Mouse (Mus musculus) MEL (cell line): ENCODE data around the gene Adcy3. TPM values are rescaled to one million over a fixed set of nuclear protein-coding genes. Genes with fewer than 3 reads are reported as not detected.

Source experiments
- DNase-seq: peaks from one replicate; pipeline ENCODE4 v3.0.0; 2011; ENCODE audit warnings: low read depth, low spot score
- H3K27ac ChIP-seq: 2 replicates; pipeline ENCODE4 v1.5.1; 2012; ENCODE audit warnings: low read depth, mild to moderate bottlenecking, control low read depth, low read length, moderate library complexity; ENCODE audit not compliant: control insufficient read depth
- H3K27me3 ChIP-seq, 2 experiments: fragments of 150-350 bp in 1 of 2; sonication (generic) in 1 of 2; 2 replicates each; pipeline ENCODE4 v1.6.1; 2012; ENCODE audit warnings: low read length in 2 of 2, mild to moderate bottlenecking in 2 of 2, improper control_type of control experiment in 1 of 2, moderate library complexity in 1 of 2; ENCODE audit not compliant: insufficient read depth in 2 of 2, control insufficient read depth in 1 of 2
- H3K36me3 ChIP-seq, 2 experiments: 2 replicates each; pipeline ENCODE4 v1.6.1; 2012 to 2014; ENCODE audit warnings: low read length in 2 of 2, improper control_type of control experiment in 1 of 2, inconsistent platforms in 1 of 2, mild to moderate bottlenecking in 1 of 2; ENCODE audit not compliant: insufficient read depth in 2 of 2, control insufficient read depth in 1 of 2
- H3K4me1 ChIP-seq, 2 experiments: fragments of 150-350 bp in 1 of 2; sonication (generic) in 1 of 2; 2 replicates each; pipeline ENCODE4 v1.6.1; 2012; ENCODE audit warnings: low read length in 2 of 2, improper control_type of control experiment in 1 of 2, mild to moderate bottlenecking in 1 of 2; ENCODE audit not compliant: insufficient read depth in 2 of 2, control insufficient read depth in 1 of 2
- H3K4me3 ChIP-seq, 2 experiments: fragments of 150-350 bp in 1 of 2; sonication (generic) in 1 of 2; 2 replicates each; pipeline ENCODE4 v1.5.1; 2012; ENCODE audit warnings: low read depth in 2 of 2, low read length in 2 of 2, mild to moderate bottlenecking in 2 of 2, moderate library complexity in 2 of 2, control low read depth in 1 of 2, improper control_type of control experiment in 1 of 2; ENCODE audit not compliant: control insufficient read depth in 1 of 2, insufficient read depth in 1 of 2
- H3K79me2 ChIP-seq: 2 replicates; pipeline ENCODE4 v1.6.1; 2012; ENCODE audit warnings: mild to moderate bottlenecking, low read length, moderate library complexity; ENCODE audit not compliant: control insufficient read depth, poor library complexity, insufficient read depth
- H3K9ac ChIP-seq: 2 replicates; pipeline ENCODE4 v1.6.1; 2012; ENCODE audit warnings: low read depth, mild to moderate bottlenecking, control low read depth, low read length, moderate library complexity; ENCODE audit not compliant: control insufficient read depth, poor library complexity, severe bottlenecking
- H3K9me3 ChIP-seq: fragments of 150-350 bp; sonication (generic); replicated peaks from 2 replicates; pipeline ENCODE4 v1.6.1; 2012; ENCODE audit warnings: mild to moderate bottlenecking, low read length, improper control_type of control experiment, moderate library complexity; ENCODE audit not compliant: insufficient read depth
- BHLHE40 ChIP-seq: IDR thresholded peaks from 2 replicates; pipeline ENCODE4 v1.6.1; 2012; ENCODE audit warnings: low read depth, mild to moderate bottlenecking, inconsistent platforms, low read length, improper control_type of control experiment, borderline replicate concordance
- CHD1 ChIP-seq: IDR thresholded peaks from 2 replicates; pipeline ENCODE4 v1.6.1; 2012; ENCODE audit warnings: low read depth, mild to moderate bottlenecking, inconsistent platforms, low read length, improper control_type of control experiment
- CHD2 ChIP-seq: IDR thresholded peaks from 2 replicates; pipeline ENCODE4 v1.6.1; 2011; ENCODE audit warnings: low read length, improper control_type of control experiment
- CTCF ChIP-seq, 3 experiments: IDR thresholded peaks in 2 of 3; conservative IDR thresholded peaks in 1 of 3; 2 replicates each; pipeline ENCODE4 v1.5.1; 2011 to 2012; ENCODE audit warnings: low read length in 3 of 3, low read depth in 2 of 3, mild to moderate bottlenecking in 2 of 3, improper control_type of control experiment in 1 of 3, inconsistent platforms in 1 of 3, mixed read lengths in 1 of 3, moderate library complexity in 1 of 3; ENCODE audit not compliant: control insufficient read depth in 1 of 3, insufficient read depth in 1 of 3, poor library complexity in 1 of 3, severe bottlenecking in 1 of 3
- E2F4 ChIP-seq: IDR thresholded peaks from 2 replicates; pipeline ENCODE4 v1.6.1; 2011; ENCODE audit warnings: low read depth, low read length, improper control_type of control experiment, borderline replicate concordance
- EP300 ChIP-seq, 2 experiments: IDR thresholded peaks; 2 replicates each; pipeline ENCODE4 v1.6.1; 2011; ENCODE audit warnings: improper control_type of control experiment in 2 of 2, low read length in 2 of 2, low read depth in 1 of 2, mild to moderate bottlenecking in 1 of 2
- ETS1 ChIP-seq: IDR thresholded peaks from 2 replicates; pipeline ENCODE4 v1.6.1; 2012; ENCODE audit warnings: low read depth, mild to moderate bottlenecking, inconsistent platforms, low read length, improper control_type of control experiment, moderate library complexity
- GABPA ChIP-seq: IDR thresholded peaks from 2 replicates; pipeline ENCODE4 v1.6.1; 2012; ENCODE audit warnings: low read depth, mild to moderate bottlenecking, inconsistent platforms, low read length, improper control_type of control experiment, moderate library complexity
- JUND ChIP-seq: IDR thresholded peaks from 2 replicates; pipeline ENCODE4 v1.6.1; 2011; ENCODE audit warnings: low read depth, mild to moderate bottlenecking, improper control_type of control experiment, low read length
- MAX ChIP-seq: IDR thresholded peaks from 2 replicates; pipeline ENCODE4 v1.6.1; 2011; ENCODE audit warnings: low read length, improper control_type of control experiment
- MEF2A ChIP-seq: IDR thresholded peaks from 2 replicates; pipeline ENCODE4 v1.6.1; 2014; ENCODE audit warnings: low read depth, mild to moderate bottlenecking, inconsistent platforms, low read length, improper control_type of control experiment; ENCODE audit not compliant: poor library complexity, insufficient replicate concordance, severe bottlenecking; ENCODE audit errors: extremely low read depth
- MXI1 ChIP-seq: IDR thresholded peaks from 2 replicates; pipeline ENCODE4 v1.6.1; 2011; ENCODE audit warnings: mild to moderate bottlenecking, low read depth, low read length, improper control_type of control experiment
- MYC ChIP-seq: IDR thresholded peaks from 2 replicates; pipeline ENCODE4 v1.6.1; 2011; ENCODE audit warnings: low read depth, mild to moderate bottlenecking, low read length, improper control_type of control experiment, moderate library complexity
- NELFE ChIP-seq: IDR thresholded peaks from 2 replicates; pipeline ENCODE4 v1.6.1; 2011; ENCODE audit warnings: low read depth, low read length, improper control_type of control experiment
- POLR2A ChIP-seq, 2 experiments: IDR thresholded peaks; 2 replicates each; pipeline ENCODE4 v1.6.1; 2011 to 2012; ENCODE audit warnings: low read length in 2 of 2, mild to moderate bottlenecking in 2 of 2, control low read depth in 1 of 2, improper control_type of control experiment in 1 of 2, low read depth in 1 of 2, moderate library complexity in 1 of 2; ENCODE audit not compliant: control insufficient read depth in 1 of 2, insufficient read depth in 1 of 2, poor library complexity in 1 of 2
- POLR2AphosphoS2 ChIP-seq: IDR thresholded peaks from 2 replicates; pipeline ENCODE4 v1.6.1; 2011; ENCODE audit warnings: low read length, improper control_type of control experiment
- RAD21 ChIP-seq: IDR thresholded peaks from 2 replicates; pipeline ENCODE4 v1.6.1; 2011; ENCODE audit warnings: mild to moderate bottlenecking, low read depth, low read length, improper control_type of control experiment
- TAL1 ChIP-seq: IDR thresholded peaks from 2 replicates; pipeline ENCODE4 v1.6.1; 2012; ENCODE audit warnings: mild to moderate bottlenecking, inconsistent platforms, low read length, moderate library complexity, mixed read lengths
- USF1 ChIP-seq: IDR thresholded peaks from 2 replicates; pipeline ENCODE4 v1.6.1; 2014; ENCODE audit warnings: low read depth, mild to moderate bottlenecking, inconsistent platforms, low read length, improper control_type of control experiment, moderate library complexity
- USF2 ChIP-seq, 2 experiments: IDR thresholded peaks; 2 replicates each; pipeline ENCODE4 v1.6.1; 2011 to 2012; ENCODE audit warnings: improper control_type of control experiment in 2 of 2, low read length in 2 of 2, borderline replicate concordance in 1 of 2, inconsistent platforms in 1 of 2, low read depth in 1 of 2, mild to moderate bottlenecking in 1 of 2; ENCODE audit not compliant: insufficient read depth in 1 of 2
- ZKSCAN1 ChIP-seq: IDR thresholded peaks from 2 replicates; pipeline ENCODE4 v1.6.1; 2012; ENCODE audit warnings: low read depth, mild to moderate bottlenecking, inconsistent platforms, low read length, improper control_type of control experiment, moderate library complexity
- ZMIZ1 ChIP-seq: IDR thresholded peaks from 2 replicates; pipeline ENCODE4 v1.6.1; 2012; ENCODE audit warnings: low read depth, mild to moderate bottlenecking, inconsistent platforms, low read length, improper control_type of control experiment, moderate library complexity
- ZNF384 ChIP-seq: IDR thresholded peaks from 2 replicates; pipeline ENCODE4 v1.6.1; 2012; ENCODE audit warnings: low read depth, mild to moderate bottlenecking, inconsistent platforms, low read length, improper control_type of control experiment
- polyA plus RNA-seq, 2 experiments: library from polyadenylated mRNA; stranded (reverse) in 1 of 2; unstranded in 1 of 2; fragments of >175 nt in 1 of 2; fragments of >200 nt in 1 of 2; gene quantifications; 2 replicates each; pipeline versions ENCODE4 v1.2.1 to v1.2.4; 2012; ENCODE audit warnings: low replicate concordance in 2 of 2, low read depth in 1 of 2; ENCODE audit not compliant: insufficient read length in 2 of 2, insufficient read depth in 1 of 2, missing spikeins in 1 of 2
- total RNA-seq: library from RNA; depleted of rRNA; stranded (reverse); fragments of 300-350 nt; gene quantifications from 2 replicates; pipeline ENCODE4 v1.2.3, GENCODE M21; 2012

Adcy3 gene
- total and polyA plus RNA-seq, 3 experiments, result 0.19 to 3.0 TPM; not detected in 1

- H3K4me1 ChIP-seq, result peaks cover 0 to 2% of the 10 kb centered on the region in 2 experiments; a peak in 1 of 4 replicates
- DNase-seq, result no peak
- TF ChIP-seq JUND (no peak), RAD21 (no peak), CTCF (IDR thresholded peaks at IDR 0.05 in 2 of 3, conservative IDR thresholded peaks at IDR 0.05 in 1 of 3; ENCODE audit: control insufficient read depth in 1 of 3, insufficient read depth in 1 of 3, low read depth in 2 of 3, low read length in 3 of 3, poor library complexity in 1 of 3, severe bottlenecking in 1 of 3) (no peak), POLR2A (IDR thresholded peaks at IDR 0.05; ENCODE audit: control insufficient read depth in 1 of 2, insufficient read depth in 1 of 2, low read depth in 1 of 2, low read length in 2 of 2, poor library complexity in 1 of 2) (no peak), MXI1 (no peak), MYC (no peak), NELFE (no peak), TAL1 (no peak), EP300 (IDR thresholded peaks at IDR 0.05; ENCODE audit: low read depth in 1 of 2, low read length in 2 of 2) (no peak)
- H3K27me3 ChIP-seq, result no peaks in the 10 kb centered on the region
- no peaks in the 10 kb centered on the region for H3K79me2 ChIP-seq
- peaks cover 2 to 3% of the 10 kb centered on the region in 2 experiments; a peak in 2 of 4 replicates for H3K36me3 ChIP-seq
- no peaks in the 10 kb centered on the region for H3K9me3 ChIP-seq
- no peak overlapping the region for H3K4me3 ChIP-seq
- H3K9ac ChIP-seq, result no peak overlapping the region
- no peak overlapping the region for H3K27ac ChIP-seq
These were observed 76.3 kb downstream of the Adcy3 start for GRCm38 (mm10) chr12:4209196-4209595.

- no peak for DNase-seq
- H3K4me1 ChIP-seq, result peaks cover 0 to 2% of the 10 kb centered on the region in 2 experiments; a peak in 1 of 4 replicates
- no peak for TF ChIP-seq MYC
- no peak for TF ChIP-seq JUND
- TF ChIP-seq, all 39 proteins: peak for 0
- no peak overlapping the region for H3K9ac ChIP-seq
- H3K27me3 ChIP-seq, result no peaks in the 10 kb centered on the region
- H3K27ac ChIP-seq, result no peak overlapping the region
- H3K4me3 ChIP-seq, result no peak overlapping the region
- peaks cover 2 to 5% of the 10 kb centered on the region in 2 experiments; a peak in 2 of 4 replicates for H3K36me3 ChIP-seq
- no peaks in the 10 kb centered on the region for H3K9me3 ChIP-seq
- H3K79me2 ChIP-seq, result no peaks in the 10 kb centered on the region
These were observed 78.3 kb downstream of the Adcy3 start for GRCm38 (mm10) chr12:4211174-4211573.

DNA sequence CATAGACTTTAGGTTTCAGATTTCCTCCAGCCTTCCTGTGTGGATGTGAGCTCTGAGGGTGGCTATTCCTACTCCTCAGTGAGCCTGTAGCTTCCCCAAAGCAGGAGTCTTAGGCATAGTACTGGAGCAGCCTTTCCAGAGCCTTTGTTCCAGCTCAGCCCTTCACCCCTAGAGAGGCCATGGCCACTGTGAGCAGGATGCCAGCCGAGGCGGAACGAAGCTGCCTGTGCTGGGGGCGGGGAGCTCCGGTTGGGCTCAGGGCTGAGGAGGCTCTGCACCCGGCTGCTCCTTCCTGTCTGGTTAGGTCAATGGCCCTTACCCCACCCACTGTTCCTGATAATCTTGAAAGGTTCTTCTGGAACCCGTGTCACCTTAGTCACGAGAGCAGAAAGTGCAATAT lies 80.0 kb downstream of the Adcy3 start:
- no peaks in the 10 kb centered on the region for H3K27me3 ChIP-seq
- no peak overlapping the region for H3K9ac ChIP-seq
- H3K9me3 ChIP-seq, result no peaks in the 10 kb centered on the region
- H3K4me3 ChIP-seq, result no peak overlapping the region
- TF ChIP-seq ZKSCAN1, result no peak
- TF ChIP-seq ETS1, result no peak
- TF ChIP-seq MEF2A, result no peak
- no peak for TF ChIP-seq CHD2
- TF ChIP-seq TAL1, result no peak
- TF ChIP-seq CHD1, result no peak
- TF ChIP-seq POLR2A (IDR thresholded peaks at IDR 0.05; ENCODE audit: control insufficient read depth in 1 of 2, insufficient read depth in 1 of 2, low read depth in 1 of 2, low read length in 2 of 2, poor library complexity in 1 of 2), result no peak
- TF ChIP-seq ZNF384, result no peak
- no peak for TF ChIP-seq ZMIZ1
- TF ChIP-seq NELFE, result no peak
- no peak for TF ChIP-seq MAX
- TF ChIP-seq MXI1, result no peak
- TF ChIP-seq POLR2AphosphoS2, result no peak
- TF ChIP-seq E2F4, result no peak
- no peak for TF ChIP-seq GABPA
- TF ChIP-seq EP300 (IDR thresholded peaks at IDR 0.05; ENCODE audit: low read depth in 1 of 2, low read length in 2 of 2), result no peak
- no peak for TF ChIP-seq USF2 (IDR thresholded peaks at IDR 0.05; ENCODE audit: borderline replicate concordance in 1 of 2, insufficient read depth in 1 of 2, low read depth in 1 of 2, low read length in 2 of 2)
- no peak for TF ChIP-seq USF1
- no peak for TF ChIP-seq BHLHE40
- no peak overlapping the region for H3K27ac ChIP-seq
- H3K4me1 ChIP-seq, result peaks cover 0 to 2% of the 10 kb centered on the region in 2 experiments; a peak in 1 of 4 replicates
- no peaks in the 10 kb centered on the region for H3K79me2 ChIP-seq
- peaks cover 2 to 3% of the 10 kb centered on the region in 2 experiments; a peak in 2 of 4 replicates for H3K36me3 ChIP-seq
- no peak for DNase-seq
